8 mouse cellular contexts compared by ENCODE assay signal in genomic region chr12:109393795-109394194, GRCm38 (mm10). TPM values are rescaled to one million over a fixed set of nuclear protein-coding genes. Genes with fewer than 3 reads are reported as not detected.
A peak's percentile ranks its signal among the peaks of the same experiment; 100 is the strongest.
DNase-seq lines count a peak whose midpoint lies in the region; ATAC-seq lines count a peak whose summit lies in the region.

No protein-coding gene starts in this region.

- H3K9me3 ChIP-seq in hindbrain, embryonic 10.5 days: no peaks in the 10 kb centered on the region

- H3K36me3 ChIP-seq in hindbrain, embryonic 10.5 days: no peaks in the 10 kb centered on the region

- peak overlapping the region; percentile 29 for H3K4me3 ChIP-seq in hindbrain, embryonic 10.5 days

- WGBS in hindbrain, embryonic 10.5 days: 6% methylated on average over 15 of the region's 15 CpGs

- H3K27me3 ChIP-seq in hindbrain, embryonic 10.5 days (ENCODE audit: insufficient read depth, poor library complexity, severe bottlenecking): peaks cover 58% of the 10 kb centered on the region

- peaks cover 50% of the 10 kb centered on the region for H3K4me1 ChIP-seq in hindbrain, embryonic 10.5 days (replicated peaks)

- peak; percentile 79 for ATAC-seq in frontal cortex, adult (ENCODE audit: low TSS enrichment)

- peak overlapping the region; percentile 73 for H3K27ac ChIP-seq in hindbrain, embryonic 10.5 days

- DNase-seq in NIH3T3 (ENCODE audit: low read depth): peak; percentile 75
- DNase-seq in cerebellum, adult 9-11 months: peak; percentile 35
- peak; percentile 86 for DNase-seq in hindbrain, embryonic 10.5 days (ENCODE audit: low spot score)
- DNase-seq in layer of hippocampus, postnatal 10 days (ENCODE audit: low spot score in 2 of 2): peak; percentile 80 to 85
- DNase-seq in lung, postnatal 36 days: peak; percentile 67
- DNase-seq in retina, postnatal 1 day: peak; percentile 84
- DNase-seq in urinary bladder, adult 18-20 months (ENCODE audit: low spot score in 2 of 2): peak; percentile 50 to 71

RNA-seq across cellular contexts. Expression of gene Dlk1, which starts 58.8 kb away (rescaled TPM):
- polyA plus RNA-seq in hindbrain, embryonic 10.5 days (2016; fragmentation: Nextera tagmentation; extraction: Ambion mirVana): 64.4 and 82.8 TPM in 2 replicates
- total RNA-seq in layer of hippocampus, postnatal 10 days (2021): 1 to 10 TPM in 1 of 2 experiments, under 1 TPM in 1; 0.73 to 1.2 TPM

Comparison
In these comparisons a context has a peak if more than half of its experiments do, and no peak if none do; other contexts are left out.
1. Peak in every context shown above with its lines: DNase-seq, ATAC-seq, H3K4me3 ChIP-seq and H3K27ac ChIP-seq.
2. DNase-seq: peak in every context shown above with its lines; median percentile 86 in hindbrain, embryonic 10.5 days; 84 in retina, postnatal 1 day; 82 in layer of hippocampus, postnatal 10 days; 75 in NIH3T3; 67 in lung, postnatal 36 days; 60 in urinary bladder, adult 18-20 months; 35 in cerebellum, adult 9-11 months.